Mouse (Mus musculus) left cerebral cortex, adult 2 months (tissue): ENCODE results near the gene Eif5. TPM values are rescaled to one million over a fixed set of nuclear protein-coding genes. Genes with fewer than 3 reads are reported as not detected.

Source experiments
- DNase-seq, 2 experiments: peaks; one replicate each; pipeline ENCODE4 v3.0.0; 2021 to 2022; ENCODE audit warnings: low spot score in 2 of 2, mixed read lengths in 1 of 2; ENCODE audit errors: extremely low spot score in 1 of 2
- H3K27ac ChIP-seq: fragments of 200-600 bp; 2 replicates; pipeline ENCODE4 v1.8.1; 2022
- H3K4me3 ChIP-seq: fragments of 200-600 bp; 2 replicates; pipeline ENCODE4 v1.8.1; 2022
- CTCF ChIP-seq: fragments of 200-600 bp; IDR thresholded peaks from 2 replicates; pipeline ENCODE4 v1.8.1; 2022; ENCODE audit warnings: antibody characterized with exemption, mild to moderate bottlenecking, moderate library complexity
- intact Hi-C: fragments of 180-260 bp; cut with DNase I; formaldehyde crosslinking; loops from one replicate; pipeline ENCODE4 v1.15.1; 2025
- total RNA-seq, 2 experiments: library from RNA; stranded (reverse); gene quantifications; 2 replicates each; pipeline ENCODE4 v1.2.3; 2021

The Eif5 gene
- total RNA-seq, 2 experiments from 2014 or later = 241 to 276 TPM

- Histone ChIP-seq H3K27ac (no peak overlapping the region), H3K4me3 (no peak overlapping the region)
- no peak for TF ChIP-seq CTCF
- intact Hi-C loops = no loop called here
- no peak for DNase-seq
Measured at GRCm38 (mm10) chr12:111512572-111513063, 25.2 kb upstream of the Eif5 start.

DNA sequence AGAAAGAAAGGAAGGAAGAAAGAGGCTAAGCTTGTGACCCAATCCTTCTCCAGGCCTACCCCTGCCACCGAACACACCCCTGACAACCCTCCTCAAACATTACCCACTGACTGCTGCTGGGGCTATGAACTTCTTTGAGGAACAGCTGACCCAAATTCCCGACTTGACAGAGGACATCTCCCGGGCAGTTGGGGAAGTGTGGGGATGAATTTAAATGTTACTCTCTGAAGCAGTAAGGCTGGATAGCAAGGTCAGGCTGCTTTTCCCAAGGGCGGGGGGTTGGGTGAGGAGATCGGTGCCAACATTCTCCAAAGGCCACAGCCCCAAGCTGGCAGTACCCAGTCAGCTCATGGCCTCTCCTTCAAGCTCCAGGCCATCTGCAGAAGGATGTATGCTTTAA lies 24.1 kb upstream of the Eif5 start:
- Histone ChIP-seq H3K27ac (peak overlapping the region; percentile 44; the same call in 1 of the 2 replicates), H3K4me3 (no peak overlapping the region)
- intact Hi-C loops = no loop called here
- peak in 1 of 2 experiments; percentile 26 for DNase-seq
- TF ChIP-seq CTCF = no peak

DNA sequence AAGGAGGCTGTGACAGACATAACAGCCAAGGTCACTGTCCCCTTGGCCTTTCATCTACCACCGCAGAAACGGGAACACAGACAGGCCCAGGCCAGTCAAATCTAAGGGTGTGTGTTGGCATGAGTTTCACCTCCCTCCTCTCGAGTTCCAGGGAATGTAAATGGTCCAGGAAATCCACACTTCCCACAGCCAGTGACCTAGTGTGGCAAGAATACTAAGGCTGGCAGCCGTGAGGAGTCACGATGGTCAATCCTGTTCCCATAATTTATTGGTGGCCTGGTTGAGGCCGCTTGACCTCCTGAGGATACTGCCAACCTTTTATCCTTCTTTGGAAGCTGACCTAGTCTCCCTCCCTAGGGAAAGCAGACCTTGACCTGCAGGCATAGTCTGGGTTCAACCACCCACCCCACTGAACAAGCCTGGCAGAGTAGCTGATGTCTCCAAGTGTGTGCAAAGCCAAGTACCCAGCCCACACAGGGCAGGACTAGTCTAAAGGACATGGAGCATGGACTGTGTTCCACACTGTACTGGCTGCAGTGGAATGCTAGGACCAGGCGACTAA lies 23.5 kb upstream of the Eif5 start:
- peak overlapping the region; percentile 59 for H3K27ac ChIP-seq
- H3K4me3 ChIP-seq = no peak overlapping the region
- no peak for DNase-seq
- no peak for TF ChIP-seq CTCF
- intact Hi-C loops = no loop called here

- Histone ChIP-seq H3K4me3 (no peak overlapping the region), H3K27ac (peak overlapping the region; percentile 59; the same call in 1 of the 2 replicates)
- no peak for TF ChIP-seq CTCF
- DNase-seq = no peak
- intact Hi-C loops = no loop called here
Measured at GRCm38 (mm10) chr12:111514874-111515649, 22.8 kb upstream of the Eif5 start.

- TF ChIP-seq CTCF = no peak
- H3K4me3 ChIP-seq = no peak overlapping the region
- intact Hi-C loops = no loop called here
- H3K27ac ChIP-seq = no peak overlapping the region
- no peak for DNase-seq
Measured at GRCm38 (mm10) chr12:111515920-111516319, 21.9 kb upstream of the Eif5 start.

DNA sequence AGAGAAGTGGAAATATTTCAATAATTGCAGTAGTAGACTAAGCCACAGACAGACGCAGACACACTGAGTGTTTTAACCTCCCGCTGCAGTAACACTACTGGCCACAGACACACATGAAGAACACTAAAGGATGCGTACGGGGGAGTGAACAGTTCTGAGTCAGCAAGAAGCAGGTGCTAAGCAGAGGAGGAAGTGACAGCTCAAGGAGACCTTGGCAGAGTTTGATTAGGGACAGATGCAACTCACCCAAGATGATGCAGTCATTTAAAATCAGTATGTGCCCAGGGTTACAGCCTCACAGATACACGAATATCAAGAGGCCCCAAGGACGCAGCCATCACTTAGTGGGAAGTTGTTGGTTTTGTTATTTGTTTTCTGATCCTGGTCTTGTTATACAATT lies 21.0 kb upstream of the Eif5 start:
- TF ChIP-seq CTCF = no peak; the same call in 1 of the 2 replicates
- no peak overlapping the region for H3K4me3 ChIP-seq
- no peak for DNase-seq
- intact Hi-C loops = no loop called here
- H3K27ac ChIP-seq = no peak overlapping the region

DNA sequence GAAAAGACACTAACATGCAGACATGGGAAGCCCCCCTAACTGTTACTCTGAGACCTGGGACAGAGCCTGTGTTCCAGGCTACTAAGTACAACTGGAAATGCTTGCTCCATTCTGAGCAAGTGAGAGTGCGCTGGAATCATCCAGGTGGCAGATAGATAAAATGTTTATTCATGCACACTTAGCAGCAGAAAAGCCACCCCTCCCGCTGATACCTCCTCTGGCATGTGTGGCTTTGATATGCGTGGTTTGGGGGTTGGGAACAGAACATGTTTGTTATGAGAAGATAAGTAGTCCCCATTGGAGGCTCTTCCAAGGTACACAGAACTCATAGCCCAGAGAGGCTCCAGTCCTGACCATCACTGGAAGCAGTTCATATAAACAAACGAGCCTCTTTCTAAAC lies 19.9 kb upstream of the Eif5 start:
- no peak for DNase-seq
- no peak for TF ChIP-seq CTCF
- intact Hi-C loops = no loop called here
- no peak overlapping the region for H3K27ac ChIP-seq
- H3K4me3 ChIP-seq = no peak overlapping the region

DNA sequence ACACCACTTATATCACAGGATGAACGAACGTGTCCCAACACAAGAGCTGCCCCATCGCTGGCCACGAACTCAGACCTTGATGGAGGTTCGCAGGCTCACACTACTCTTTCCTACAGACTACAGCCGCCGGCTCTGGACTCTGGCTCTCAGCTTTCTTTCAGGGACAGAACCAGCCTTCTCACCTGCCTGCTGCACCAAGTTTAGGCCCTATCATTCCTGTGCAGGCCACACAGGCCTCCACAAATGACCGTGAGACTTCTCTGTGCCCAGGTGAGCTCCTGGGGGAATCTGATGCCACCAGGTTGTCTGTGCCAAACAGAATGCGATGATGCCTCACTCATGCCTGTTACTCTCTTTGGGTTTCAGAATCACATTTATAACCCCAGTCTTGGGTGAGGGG lies 19.4 kb upstream of the Eif5 start:
- Histone ChIP-seq H3K4me3 (no peak overlapping the region), H3K27ac (no peak overlapping the region)
- intact Hi-C loops = no loop called here
- TF ChIP-seq CTCF = no peak
- no peak for DNase-seq

DNA sequence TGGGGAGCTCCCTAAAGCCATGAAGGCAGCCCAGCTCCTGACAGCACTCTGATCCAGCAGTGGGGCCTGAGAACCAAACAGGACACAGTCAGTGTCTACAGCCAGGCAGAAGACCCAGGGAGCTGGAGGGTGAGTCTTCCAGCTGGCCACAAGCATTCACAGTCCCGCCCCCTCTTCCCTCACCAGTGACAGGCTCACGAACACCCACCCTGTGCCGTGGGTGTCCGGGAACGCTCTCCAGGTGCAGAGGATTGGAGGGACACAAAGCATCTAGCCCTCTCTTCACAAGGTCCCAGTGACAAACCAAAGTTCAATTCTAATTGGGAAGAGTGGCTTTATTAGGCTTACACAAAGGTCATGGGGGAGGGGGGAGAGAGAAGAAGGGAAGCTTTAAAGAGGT lies 18.0 kb upstream of the Eif5 start:
- no peak overlapping the region for H3K27ac ChIP-seq
- intact Hi-C loops = no loop called here
- no peak for TF ChIP-seq CTCF
- H3K4me3 ChIP-seq = no peak overlapping the region
- DNase-seq = no peak

DNA sequence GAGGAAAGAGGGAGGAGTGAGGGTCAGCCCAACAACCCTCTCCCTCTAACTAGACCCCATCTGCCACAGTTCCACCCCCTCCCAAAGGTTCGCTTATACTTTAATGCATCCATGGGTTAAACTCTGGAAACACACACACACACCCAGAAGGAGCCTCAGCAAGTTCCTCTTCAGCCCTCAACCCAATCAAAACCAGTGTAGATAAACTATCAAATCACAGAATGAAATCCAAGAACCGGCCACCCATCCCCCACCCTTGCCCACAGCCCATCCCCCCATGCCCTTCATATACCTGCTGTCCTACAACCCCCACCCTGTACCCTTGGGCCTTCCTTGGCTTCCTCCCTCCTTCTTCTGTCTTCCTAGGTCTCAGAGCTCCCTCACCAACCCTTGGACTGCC lies 16.8 kb upstream of the Eif5 start:
- no peak overlapping the region for H3K27ac ChIP-seq
- TF ChIP-seq CTCF = no peak
- intact Hi-C loops = no loop called here
- no peak overlapping the region for H3K4me3 ChIP-seq
- DNase-seq = no peak

- no peak for DNase-seq
- TF ChIP-seq CTCF = no peak
- Histone ChIP-seq H3K27ac (no peak overlapping the region), H3K4me3 (no peak overlapping the region)
- intact Hi-C loops = no loop called here
Measured at GRCm38 (mm10) chr12:111524469-111524868, 13.3 kb upstream of the Eif5 start.

GRCm38 (mm10) chr12:111524883-111525282 lies 12.9 kb upstream of the Eif5 start:
- TF ChIP-seq CTCF = no peak

More at GRCm38 (mm10) chr12:111524883-111525282, 12.9 kb upstream of the Eif5 start:
- H3K4me3 ChIP-seq = no peak overlapping the region
- intact Hi-C loops = no loop called here
- DNase-seq = no peak
- H3K27ac ChIP-seq = no peak overlapping the region
